8 mouse cellular contexts compared by ENCODE assay signal in the genomic region with DNA sequence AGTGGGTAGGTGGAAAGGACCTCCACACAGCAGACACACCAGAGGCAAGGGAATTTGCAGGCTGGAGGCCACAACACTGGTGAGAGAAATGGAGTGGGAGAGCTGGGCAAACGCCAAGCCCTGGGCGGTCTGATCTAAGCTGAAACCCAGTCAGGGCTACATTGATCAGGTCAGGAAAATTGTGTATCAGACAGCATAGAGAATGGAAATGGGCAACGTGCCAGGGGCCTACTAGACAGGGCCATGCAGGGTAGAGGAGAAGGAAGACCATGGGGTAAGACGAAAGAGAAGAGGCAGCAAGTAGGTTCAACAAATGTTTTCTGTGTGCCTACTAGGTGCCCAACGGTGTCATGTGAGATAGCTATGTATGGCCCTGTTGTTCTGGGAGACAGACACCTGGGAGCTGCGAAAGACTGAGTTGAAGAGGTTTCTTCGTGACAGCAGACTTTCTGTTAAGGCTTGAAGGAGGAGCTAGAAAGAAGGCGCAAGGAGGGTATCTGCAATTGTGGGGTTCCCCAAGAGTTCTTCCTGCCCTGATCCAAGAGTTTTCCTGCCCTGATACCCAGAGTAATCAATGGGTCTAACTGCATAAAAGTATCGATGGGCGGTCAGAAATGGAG. TPM values are rescaled to one million over a fixed set of nuclear protein-coding genes. Genes with fewer than 3 reads are reported as not detected.
A peak's percentile ranks its signal among the peaks of the same experiment; 100 is the strongest.
DNase-seq lines count a peak whose midpoint lies in the region; ATAC-seq and TF ChIP-seq lines count a peak whose summit lies in the region.

No protein-coding gene starts in this region.

- DNase-seq in ovary, postnatal 36 days (ENCODE audit: low spot score), result peak; percentile 50
- DNase-seq in ovary, postnatal 14 days (ENCODE audit: low spot score), result no peak
- DNase-seq in cerebellum, postnatal 14 days, result peak; percentile 60 to 71
- no peak for DNase-seq in heart, postnatal 0 days (ENCODE audit: low spot score)
- DNase-seq in limb, embryonic 11.5 days (ENCODE audit: low spot score), result no peak
- DNase-seq in thymus, postnatal 36 days, result no peak
- DNase-seq in gastrocnemius, postnatal 14 days, result no peak

- 45% methylated on average over 10 of the region's 10 CpGs for WGBS in heart, postnatal 0 days
- 46% methylated on average over 10 of the region's 10 CpGs for WGBS in limb, embryonic 11.5 days

- intact Hi-C loops in gastrocnemius, postnatal 14 days (cut with DNase I; ENCODE audit: low total_unique reads), result no loop called here

- peak overlapping the region; percentile 65 for H3K9ac ChIP-seq in heart, postnatal 0 days (replicated peaks; ENCODE audit: low read depth, low read length)
- H3K9ac ChIP-seq in limb, embryonic 11.5 days (ENCODE audit: low read length), result peak overlapping the region; percentile 40; the same call in 1 of the 2 replicates

- TF ChIP-seq CTCF in heart, postnatal 0 days (IDR thresholded peaks at IDR 0.05; ENCODE audit: low read depth), result no peak

- peak overlapping the region; percentile 68 for H3K4me2 ChIP-seq in heart, postnatal 0 days (ENCODE audit: low read depth, low read length)
- peak overlapping the region; percentile 73 for H3K4me2 ChIP-seq in limb, embryonic 11.5 days (ENCODE audit: low read depth, severe bottlenecking)
- peak overlapping the region; percentile 96 for H3K4me2 ChIP-seq in myocyte (ENCODE audit: low read depth)

- peaks cover 4% of the 10 kb centered on the region; the same call in 1 of the 2 replicates for H3K4me1 ChIP-seq in heart, postnatal 0 days (ENCODE audit: control insufficient read depth, insufficient read depth)
- H3K4me1 ChIP-seq in limb, embryonic 11.5 days (ENCODE audit: control insufficient read depth, insufficient read depth, low read length), result peaks cover 14% of the 10 kb centered on the region

- no peak overlapping the region for H3K27ac ChIP-seq in heart, postnatal 0 days (ENCODE audit: low read depth)
- H3K27ac ChIP-seq in limb, embryonic 11.5 days (replicated peaks; ENCODE audit: low read depth, low read length), result no peak overlapping the region

- peak; percentile 5 for TF ChIP-seq POLR2A in myocyte (IDR thresholded peaks at IDR 0.05; ENCODE audit: insufficient read length, low read depth)

- H3K79me2 ChIP-seq in myocyte (ENCODE audit: control insufficient read depth, insufficient read depth), result peaks cover 6% of the 10 kb centered on the region

- no peak for ATAC-seq in heart, postnatal 0 days (ENCODE audit: insufficient read depth, low read depth)
- ATAC-seq in limb, embryonic 11.5 days (ENCODE audit: insufficient number of reproducible peaks, low FRiP score, low TSS enrichment, low read depth), result no peak

- H3K36me3 ChIP-seq in heart, postnatal 0 days (replicated peaks; ENCODE audit: control insufficient read depth, insufficient read depth, low read length), result no peaks in the 10 kb centered on the region
- no peaks in the 10 kb centered on the region for H3K36me3 ChIP-seq in limb, embryonic 11.5 days (ENCODE audit: control insufficient read depth, insufficient read depth, low read length)
- no peaks in the 10 kb centered on the region for H3K36me3 ChIP-seq in myocyte (ENCODE audit: control insufficient read depth, insufficient read depth)

- H3K27me3 ChIP-seq in heart, postnatal 0 days (ENCODE audit: control insufficient read depth, insufficient read depth, low read length), result 0 out of 2 replicates have a peak, but pooled peaks cover 8% of the 10 kb centered on the region
- no peaks in the 10 kb centered on the region for H3K27me3 ChIP-seq in limb, embryonic 11.5 days (ENCODE audit: control insufficient read depth, insufficient read depth, low read length)
- H3K27me3 ChIP-seq in myocyte (ENCODE audit: control insufficient read depth, insufficient read depth, insufficient read length), result no peaks in the 10 kb centered on the region

- peak overlapping the region; percentile 42 for H3ac ChIP-seq in myocyte (ENCODE audit: control insufficient read depth, insufficient read length)

- TF ChIP-seq EP300 in heart, postnatal 0 days (IDR thresholded peaks at IDR 0.05; ENCODE audit: low read depth), result no peak

- H3K4me3 ChIP-seq in heart, postnatal 0 days (ENCODE audit: low read depth, low read length), result peak overlapping the region; percentile 68
- peak overlapping the region; percentile 70 for H3K4me3 ChIP-seq in limb, embryonic 11.5 days (ENCODE audit: low read depth, low read length)
- H3K4me3 ChIP-seq in myocyte, result peak overlapping the region; percentile 35

- no peaks in the 10 kb centered on the region for H3K9me3 ChIP-seq in heart, postnatal 0 days (replicated peaks; ENCODE audit: control insufficient read depth, low read length)
- no peaks in the 10 kb centered on the region for H3K9me3 ChIP-seq in limb, embryonic 11.5 days (ENCODE audit: control insufficient read depth, low read length)

TF ChIP-seq in myocyte, 11 proteins besides CTCF, POLR2A, EP300 and RAD21:
- TF ChIP-seq SRF (IDR thresholded peaks at IDR 0.05; ENCODE audit: control insufficient read depth, insufficient read length, low read depth), result no peak
- TF ChIP-seq MYOG (IDR thresholded peaks at IDR 0.05; ENCODE audit: control insufficient read depth in 1 of 3, insufficient read depth in 1 of 3, insufficient read length in 2 of 3, low read depth in 2 of 3), result no peak
- no peak for TF ChIP-seq POLR2AphosphoS2 (IDR thresholded peaks at IDR 0.05; ENCODE audit: insufficient read length, low read depth)
- no peak for TF ChIP-seq REST (IDR thresholded peaks at IDR 0.05; ENCODE audit: insufficient read depth, insufficient read length)
- no peak for TF ChIP-seq CEBPB (IDR thresholded peaks at IDR 0.05; ENCODE audit: insufficient read depth, poor library complexity, severe bottlenecking)
- TF ChIP-seq E2F4 (IDR thresholded peaks at IDR 0.05; ENCODE audit: insufficient read depth), result no peak
- TF ChIP-seq MAX (IDR thresholded peaks at IDR 0.05; ENCODE audit: low read depth), result no peak
- no peak for TF ChIP-seq USF1 (IDR thresholded peaks at IDR 0.05; ENCODE audit: low read depth)
- TF ChIP-seq MYOD1 (IDR thresholded peaks at IDR 0.05; ENCODE audit: control insufficient read depth in 1 of 3, insufficient read length in 2 of 3, low read depth in 2 of 3), result no peak
- TF ChIP-seq TCF3 (IDR thresholded peaks at IDR 0.05; ENCODE audit: insufficient read length, low read depth), result no peak
- TF ChIP-seq TCF12 (IDR thresholded peaks at IDR 0.05; ENCODE audit: insufficient read depth, poor library complexity, severe bottlenecking), result no peak

RNA-seq across cellular contexts. Expression of gene Nudt14, which starts 0.7 kb away (rescaled TPM):
- total RNA-seq in heart, postnatal 0 days (2014; rRNA removed; ENCODE audit: low replicate concordance), result 13.5 and 33.9 TPM in 2 replicates
- 28.2 and 33.2 TPM in 2 replicates for polyA plus RNA-seq in heart, postnatal 0 days (2015; fragmentation: Nextera tagmentation; extraction: Ambion mirVana)
- polyA plus RNA-seq in limb, embryonic 11.5 days (2014; fragmentation: Nextera tagmentation; extraction: Ambion mirVana), result 87.9 and 90.1 TPM in 2 replicates
- polyA plus RNA-seq in myocyte (2012; fragmentation: generic; extraction: Trizol), result 94.9 TPM
- total RNA-seq in gastrocnemius, postnatal 14 days (2021), result 10 to 100 TPM; 14.8 to 17.5 TPM

RNA-seq across cellular contexts. Expression of gene Jag2, which starts 11.7 kb away (rescaled TPM):
- total RNA-seq in heart, postnatal 0 days (2014; rRNA removed; ENCODE audit: low replicate concordance), result 22.7 and 58.5 TPM in 2 replicates
- polyA plus RNA-seq in heart, postnatal 0 days (2015; fragmentation: Nextera tagmentation; extraction: Ambion mirVana), result 1.8 and 3.3 TPM in 2 replicates
- polyA plus RNA-seq in limb, embryonic 11.5 days (2014; fragmentation: Nextera tagmentation; extraction: Ambion mirVana), result 4.0 and 4.7 TPM in 2 replicates
- 51.8 TPM for polyA plus RNA-seq in myocyte (2012; fragmentation: generic; extraction: Trizol)
- 10 to 100 TPM; 24.2 to 25.5 TPM for total RNA-seq in gastrocnemius, postnatal 14 days (2021)

RNA-seq across cellular contexts. Expression of gene Btbd6, which starts 35.0 kb away (rescaled TPM):
- 62.7 and 70.2 TPM in 2 replicates for total RNA-seq in heart, postnatal 0 days (2014; rRNA removed; ENCODE audit: low replicate concordance)
- 20.4 and 21.6 TPM in 2 replicates for polyA plus RNA-seq in heart, postnatal 0 days (2015; fragmentation: Nextera tagmentation; extraction: Ambion mirVana)
- polyA plus RNA-seq in limb, embryonic 11.5 days (2014; fragmentation: Nextera tagmentation; extraction: Ambion mirVana), result 26.4 and 27.4 TPM in 2 replicates
- polyA plus RNA-seq in myocyte (2012; fragmentation: generic; extraction: Trizol), result 16.3 TPM
- 10 to 100 TPM in 1 of 2 experiments, 1 to 10 TPM in 1; 7.3 to 10.2 TPM for total RNA-seq in gastrocnemius, postnatal 14 days (2021)

RNA-seq across cellular contexts. Expression of gene Brf1, which starts 59.2 kb away (rescaled TPM):
- total RNA-seq in heart, postnatal 0 days (2014; rRNA removed; ENCODE audit: low replicate concordance), result 26.0 and 51.9 TPM in 2 replicates
- 24.5 TPM in 2 replicates for polyA plus RNA-seq in heart, postnatal 0 days (2015; fragmentation: Nextera tagmentation; extraction: Ambion mirVana)
- polyA plus RNA-seq in limb, embryonic 11.5 days (2014; fragmentation: Nextera tagmentation; extraction: Ambion mirVana), result 58.8 and 63.0 TPM in 2 replicates
- 27.9 TPM for polyA plus RNA-seq in myocyte (2012; fragmentation: generic; extraction: Trizol)
- 10 to 100 TPM; 21.4 to 22.7 TPM for total RNA-seq in gastrocnemius, postnatal 14 days (2021)

Comparison
In these comparisons a context has a peak if more than half of its experiments do, and no peak if none do; other contexts are left out.
1. DNase-seq: peak in ovary, postnatal 36 days (single experiment) and cerebellum, postnatal 14 days (2 of 2); none in ovary, postnatal 14 days (single experiment), heart, postnatal 0 days (single experiment), limb, embryonic 11.5 days (single experiment), thymus, postnatal 36 days (0 of 2) and gastrocnemius, postnatal 14 days (single experiment).
2. Peak in every context shown above with its lines, with median percentiles within 50 percentile points of each other: H3K4me2 ChIP-seq and H3K4me3 ChIP-seq.